Mouse (Mus musculus): ENCODE measurements at regions not wholly inside any gene's neighbourhood (a gene's known extent, or its start where the extent isn't known, plus 50 kb on each side); places are given as distances from the start of the nearest gene placed in this dataset.
A peak's percentile ranks its signal among the peaks of the same experiment; 100 is the strongest.

- no peak for DNase-seq
Observed at GRCm38 (mm10) chr1:184357474-184358225, 323.5 kb upstream of the 1700056E22Rik start.

GRCm38 (mm10) chr1:184353832-184354449 lies 319.8 kb upstream of the 1700056E22Rik start:
- no peak for DNase-seq

- DNase-seq = no peak
Observed at GRCm38 (mm10) chr1:184351760-184352159, 317.7 kb upstream of the 1700056E22Rik start.

GRCm38 (mm10) chr1:184344829-184345228 lies 310.7 kb upstream of the 1700056E22Rik start:
- DNase-seq = no peak

- no peak for DNase-seq
Observed at GRCm38 (mm10) chr1:184335952-184336351, 301.9 kb upstream of the 1700056E22Rik start.

- DNase-seq = peak; percentile 71
Observed at GRCm38 (mm10) chr1:184335281-184335680, 301.2 kb upstream of the 1700056E22Rik start.

GRCm38 (mm10) chr1:184334818-184335217 lies 300.7 kb upstream of the 1700056E22Rik start:
- peak; percentile 25 for DNase-seq

- DNase-seq = no peak
Observed at GRCm38 (mm10) chr1:184333086-184333485, 299.0 kb upstream of the 1700056E22Rik start.

GRCm38 (mm10) chr1:184330516-184331350 lies 296.6 kb upstream of the 1700056E22Rik start:
- DNase-seq = no peak

- DNase-seq = no peak
Observed at GRCm38 (mm10) chr1:184326191-184326590, 292.1 kb upstream of the 1700056E22Rik start.

- no peak for DNase-seq
Observed at GRCm38 (mm10) chr1:184324234-184324633, 290.1 kb upstream of the 1700056E22Rik start.

GRCm38 (mm10) chr1:184320521-184321177 lies 286.5 kb upstream of the 1700056E22Rik start:
- DNase-seq = no peak

GRCm38 (mm10) chr1:184310185-184310815 lies 276.2 kb upstream of the 1700056E22Rik start:
- no peak for DNase-seq

- no peak for DNase-seq
Observed at GRCm38 (mm10) chr1:184304813-184305212, 270.7 kb upstream of the 1700056E22Rik start.

GRCm38 (mm10) chr1:184304204-184304603 lies 270.1 kb upstream of the 1700056E22Rik start:
- DNase-seq = no peak

- DNase-seq = no peak
Observed at GRCm38 (mm10) chr1:184298701-184299100, 264.6 kb upstream of the 1700056E22Rik start.

GRCm38 (mm10) chr1:184297001-184297740 lies 263.1 kb upstream of the 1700056E22Rik start:
- no peak for DNase-seq

GRCm38 (mm10) chr1:184291129-184291528 lies 257.0 kb upstream of the 1700056E22Rik start:
- no peak for DNase-seq

- DNase-seq = no peak
Observed at GRCm38 (mm10) chr1:184289733-184290416, 255.8 kb upstream of the 1700056E22Rik start.

- no peak for DNase-seq
Observed at GRCm38 (mm10) chr1:184281768-184282167, 247.7 kb upstream of the 1700056E22Rik start.

GRCm38 (mm10) chr1:184279263-184279662 lies 245.2 kb upstream of the 1700056E22Rik start:
- DNase-seq = peak; percentile 23

Data from embryo, embryonic 11 days (tissue).